Mouse (Mus musculus) cerebellum, adult 9-10 months (tissue): ENCODE measurements around the gene Gm10300.

ENCODE experiments used
- DNase-seq: peaks from one replicate; pipeline ENCODE4 v3.0.0; 2022

Gm10300 gene

DNA sequence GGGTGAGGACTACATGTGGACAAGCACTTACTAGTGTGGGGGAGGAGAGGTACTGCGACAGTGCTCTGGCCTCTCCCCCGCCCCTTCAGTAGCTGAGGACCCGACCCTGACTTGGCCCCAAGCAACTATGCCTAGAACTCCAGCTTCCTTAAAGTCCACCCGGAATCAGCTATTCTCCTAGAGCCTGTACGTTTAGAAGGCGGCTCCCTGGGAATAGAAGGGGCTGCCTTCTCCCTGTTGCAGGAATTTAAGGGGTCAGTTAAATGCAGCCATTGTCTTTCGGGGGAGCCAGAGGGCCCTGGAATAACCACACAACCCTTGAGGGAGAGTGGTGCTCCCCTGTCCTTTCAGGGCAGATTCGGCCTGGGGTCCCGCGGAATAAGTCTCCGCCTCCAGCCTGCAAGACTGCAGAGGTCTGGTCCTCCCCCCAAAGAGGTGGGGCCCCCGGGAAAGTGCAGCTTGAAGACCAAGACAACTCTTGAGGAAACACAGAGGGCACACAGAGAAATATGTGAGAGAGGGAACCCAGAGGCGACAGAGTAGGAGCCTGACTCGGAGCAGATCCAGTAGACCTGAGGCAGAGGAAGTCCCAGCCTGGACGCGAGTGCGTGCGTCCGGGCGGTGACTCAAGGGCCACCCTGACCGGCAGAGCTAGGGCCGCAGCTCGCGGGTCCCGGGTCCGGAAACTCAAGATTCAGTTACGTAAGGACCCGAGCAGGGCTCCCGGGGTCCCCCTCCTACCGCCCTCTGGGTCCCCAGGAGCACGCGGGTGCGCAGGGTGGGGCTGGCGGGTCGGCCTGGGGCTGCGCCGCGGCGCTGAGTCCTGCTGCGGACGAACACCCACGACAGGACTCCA, at the start of gene Gm10300:
TSS of gene Gm10300 (plus strand) at position 621 of the 856 bp plus-strand sequence.
- peak; percentile 63 for DNase-seq

DNA sequence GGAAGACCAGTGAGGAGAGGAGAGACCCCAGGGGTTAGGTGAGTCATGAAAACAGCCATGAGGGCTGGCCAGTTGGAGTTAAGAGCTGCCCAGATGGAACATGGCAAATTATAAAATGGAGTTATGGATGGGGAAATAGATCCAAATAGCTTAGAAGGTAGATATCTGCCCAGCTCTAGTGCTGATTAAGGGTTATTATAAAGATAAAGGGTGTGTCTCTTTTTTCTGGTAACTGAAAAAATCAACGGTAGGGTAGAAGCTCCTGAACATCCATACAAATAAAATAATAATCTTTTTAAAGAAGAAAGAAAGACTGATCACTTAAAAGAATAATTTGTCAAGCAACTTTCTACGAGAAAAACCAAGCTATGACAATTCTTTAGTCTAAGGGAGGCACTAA, 49.2 kb upstream of the Gm10300 start:
- no peak for DNase-seq

DNA sequence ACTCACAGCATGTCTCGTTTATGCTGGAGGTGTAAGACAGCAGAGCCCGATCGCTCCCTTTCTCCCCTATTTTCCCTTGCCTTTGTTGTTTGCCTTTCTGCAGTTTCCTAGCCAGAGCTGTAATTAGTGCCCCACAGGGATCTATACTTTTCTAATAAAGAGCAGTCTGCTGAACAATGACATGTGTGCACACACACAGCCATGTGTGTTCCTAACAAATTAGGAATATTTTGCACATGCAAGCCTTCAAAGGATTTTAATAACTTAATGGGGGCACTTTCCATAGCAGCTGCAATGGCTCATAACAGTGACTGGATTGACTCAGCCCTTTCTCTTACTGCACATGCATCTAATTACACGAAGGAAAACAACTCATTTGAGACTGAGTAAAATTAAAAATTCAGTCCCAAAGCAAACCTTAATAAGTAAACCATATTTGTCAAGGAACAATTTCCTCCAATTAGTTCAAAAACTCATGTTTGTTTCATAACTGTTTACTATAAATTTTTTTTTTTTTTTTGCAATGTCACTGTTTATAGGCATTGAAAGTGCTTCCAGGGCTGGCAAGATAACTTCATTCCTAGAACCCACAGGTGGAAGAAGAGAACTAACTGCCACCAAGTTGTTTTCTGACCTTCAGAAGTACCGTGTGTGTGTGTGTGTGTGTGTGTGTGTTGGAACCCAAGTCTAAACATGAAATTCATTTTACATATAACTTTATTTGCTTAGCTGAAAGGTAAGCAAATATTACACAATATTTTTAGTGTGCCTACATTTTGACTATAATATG, 48.6 kb upstream of the Gm10300 start:
- DNase-seq = no peak

DNA sequence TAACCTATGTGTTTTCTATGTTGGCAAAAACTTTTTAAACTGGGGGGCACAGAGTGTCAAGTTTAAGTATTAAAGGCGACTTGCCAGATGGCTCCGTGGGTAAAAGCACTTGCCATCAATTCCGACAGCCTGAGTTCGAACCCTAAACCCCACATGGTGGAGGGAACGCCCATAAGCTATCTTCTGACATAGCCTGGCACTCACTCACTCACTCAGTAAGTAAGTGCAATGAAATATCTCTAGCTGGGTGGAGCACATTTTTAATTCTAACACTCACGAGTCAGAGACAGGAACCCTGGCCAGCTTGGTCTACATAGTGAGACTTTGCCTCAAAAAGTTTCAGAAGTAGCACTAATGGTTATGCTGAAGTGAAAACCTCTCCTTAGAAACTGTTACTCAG, 47.3 kb upstream of the Gm10300 start:
- no peak for DNase-seq

DNA sequence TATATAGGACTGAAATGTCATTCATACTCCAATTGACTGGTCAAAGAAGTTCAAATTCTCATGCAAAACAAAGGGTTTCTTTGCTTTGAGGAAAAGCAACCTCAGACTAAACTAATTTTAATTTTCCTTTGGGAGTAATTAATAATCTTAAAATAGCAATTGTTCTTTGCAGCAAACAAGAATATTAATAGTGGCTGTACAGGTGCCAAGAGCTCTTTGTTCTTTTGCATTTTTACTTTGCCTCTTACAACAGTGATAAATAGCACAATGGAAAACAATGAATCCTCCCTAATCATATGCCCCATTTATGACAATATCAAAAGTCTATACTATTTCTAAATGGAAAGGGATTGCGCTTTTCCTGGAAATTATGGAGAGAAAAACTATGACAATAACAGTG, 46.7 kb upstream of the Gm10300 start:
- DNase-seq = no peak

DNA sequence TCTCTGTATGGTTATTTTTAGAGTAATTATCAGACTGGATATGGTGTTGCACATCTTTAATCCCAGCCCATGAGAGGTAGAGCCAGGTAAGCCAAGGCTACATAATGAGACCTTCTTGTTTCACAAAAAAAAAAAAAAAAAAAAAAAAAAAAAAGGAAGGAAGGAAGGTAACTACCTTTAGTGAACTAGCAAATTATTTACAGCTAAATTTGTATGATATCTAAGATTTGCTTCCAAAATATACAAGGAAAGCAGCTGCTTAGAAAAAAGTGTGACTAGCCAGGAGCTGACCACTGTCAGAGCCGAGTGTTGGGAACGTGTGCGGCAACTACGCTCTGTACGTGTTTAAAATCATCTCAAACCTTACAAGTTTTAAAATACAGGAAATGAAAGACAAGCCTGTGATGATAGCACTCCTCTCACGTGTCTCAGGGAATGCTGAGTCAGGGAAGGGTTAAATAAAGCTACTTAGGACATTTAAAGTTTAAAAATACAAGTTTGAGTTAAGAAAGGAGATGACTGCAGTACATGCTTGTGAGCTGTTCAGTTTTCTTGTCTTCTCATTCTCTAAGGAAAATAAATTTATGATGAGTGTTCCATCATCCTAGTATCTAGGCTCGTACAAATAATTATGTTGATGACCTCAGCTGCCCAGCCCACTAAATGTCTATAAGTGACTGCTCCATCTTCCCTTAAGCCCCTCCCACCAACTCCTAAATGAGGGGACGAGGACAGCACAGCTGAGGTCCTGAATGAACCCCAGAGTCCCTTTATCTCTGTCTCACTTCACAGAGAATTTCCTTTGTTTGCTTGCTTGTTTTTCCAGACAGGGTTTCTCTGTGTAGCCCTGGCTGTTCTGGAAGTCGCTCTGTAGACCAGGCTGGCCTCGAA, 44.4 kb upstream of the Gm10300 start:
- no peak for DNase-seq

DNA sequence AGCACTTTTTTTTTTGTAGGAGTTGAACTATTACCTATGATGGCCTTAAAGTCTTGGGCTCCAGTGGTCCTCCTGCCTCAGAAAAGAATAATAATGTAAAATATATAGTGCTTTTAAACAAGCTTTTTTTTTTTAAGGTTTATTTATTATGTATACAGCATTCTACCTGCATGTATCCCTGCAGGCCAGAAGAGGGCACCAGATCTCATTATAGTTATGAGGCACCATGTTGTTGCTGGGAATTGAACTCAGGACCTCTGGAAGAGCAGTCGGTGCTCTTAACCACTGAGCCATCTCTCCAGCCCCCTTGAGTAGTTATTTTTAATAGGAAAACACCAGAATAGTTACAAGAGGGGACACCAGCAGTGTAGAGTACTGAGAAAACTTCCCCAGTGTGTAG, 41.3 kb upstream of the Gm10300 start:
- no peak for DNase-seq

DNA sequence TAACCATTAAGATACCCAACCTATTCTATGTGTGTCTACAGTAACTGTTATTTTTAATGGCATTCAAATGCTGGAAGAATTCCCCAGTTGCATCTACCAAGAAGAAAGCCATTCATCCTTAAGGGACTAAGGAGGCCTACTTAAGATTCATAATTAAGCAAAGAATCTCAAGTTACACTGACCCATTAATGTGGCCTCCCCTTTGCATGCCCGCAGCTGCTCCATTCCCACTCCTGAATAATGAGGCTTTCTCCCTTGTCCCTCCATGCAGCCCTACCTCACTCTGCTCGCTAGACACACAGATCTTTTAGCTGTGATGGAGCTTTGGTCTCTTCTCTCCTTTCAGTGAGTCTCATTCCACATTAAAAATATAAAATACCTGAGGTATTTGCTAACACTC, 40.3 kb upstream of the Gm10300 start:
- no peak for DNase-seq

DNA sequence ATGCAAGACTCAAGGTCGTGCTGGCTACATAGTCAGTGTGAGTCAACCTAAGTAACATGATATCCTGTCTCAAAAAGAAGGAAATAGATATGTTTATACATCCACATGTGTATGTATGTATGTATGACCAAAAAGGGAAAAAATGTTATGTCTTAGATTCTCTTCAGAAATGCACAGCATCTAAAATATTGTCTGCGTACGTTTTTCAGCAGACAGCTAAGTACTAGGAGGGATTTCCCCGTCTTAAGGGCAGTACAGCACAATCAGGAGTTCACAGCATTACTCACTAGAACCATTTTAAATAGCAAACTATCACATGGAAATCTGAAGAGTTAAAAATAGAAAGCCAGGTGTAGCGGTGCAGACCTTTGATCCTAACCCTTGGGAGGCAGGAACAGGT, 37.4 kb upstream of the Gm10300 start:
- no peak for DNase-seq

DNA sequence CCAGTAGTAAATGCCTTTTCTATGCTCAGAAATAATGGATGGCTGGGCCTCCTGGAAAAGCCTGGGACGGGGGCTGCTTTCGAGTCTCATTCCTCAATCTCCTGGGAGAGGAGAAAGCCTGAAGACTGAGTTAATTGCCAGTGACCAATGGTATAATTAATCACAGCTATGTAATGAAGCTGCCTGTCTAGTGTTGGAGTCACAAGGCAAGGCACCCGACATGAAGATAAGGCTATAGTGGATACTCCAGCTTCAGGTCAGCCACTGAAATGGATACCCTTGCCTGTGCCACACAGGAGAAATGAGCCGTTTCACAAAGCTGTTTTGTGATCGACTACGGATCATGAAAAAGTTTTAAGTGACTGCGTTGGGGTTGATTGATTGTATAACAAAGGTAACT, 36.5 kb upstream of the Gm10300 start:
- no peak for DNase-seq

DNA sequence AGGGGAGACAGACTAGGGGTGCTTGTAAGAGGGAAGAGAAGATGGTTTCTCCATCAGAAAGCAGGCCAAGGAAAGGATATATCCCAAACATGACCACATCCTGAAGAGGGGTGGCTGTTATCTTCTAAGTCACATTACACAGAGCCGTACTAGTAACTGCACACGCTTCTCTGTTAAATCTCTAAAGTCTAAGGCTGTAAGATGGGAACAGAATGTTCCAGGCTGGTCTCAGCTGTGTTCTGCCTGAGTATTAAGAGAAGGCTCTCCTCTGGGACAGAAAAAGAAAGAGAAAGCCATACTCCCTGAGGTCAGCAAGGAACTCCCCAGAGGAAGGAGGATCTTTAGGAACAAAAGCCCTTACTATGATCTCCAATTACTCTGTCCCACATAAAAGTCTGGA, 35.7 kb upstream of the Gm10300 start:
- no peak for DNase-seq

DNA sequence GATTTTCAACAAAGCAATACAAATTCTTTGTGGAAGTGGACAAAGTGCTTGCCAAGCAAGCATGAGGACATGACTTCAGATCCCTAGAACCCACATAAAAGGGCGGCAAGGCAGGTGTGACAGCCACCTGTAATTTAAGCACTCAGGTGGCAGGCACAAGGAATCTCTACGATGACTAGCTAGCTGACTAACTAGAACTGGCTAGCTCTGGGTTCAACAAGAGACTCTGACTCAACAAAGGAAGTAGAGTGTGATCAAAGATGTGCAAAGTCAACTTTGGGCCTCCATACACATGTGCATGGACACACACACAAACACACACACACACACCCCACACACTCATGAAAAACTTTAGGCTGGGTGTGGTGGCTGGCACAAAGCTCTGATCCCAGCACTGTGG, 35.0 kb upstream of the Gm10300 start:
- no peak for DNase-seq

DNA sequence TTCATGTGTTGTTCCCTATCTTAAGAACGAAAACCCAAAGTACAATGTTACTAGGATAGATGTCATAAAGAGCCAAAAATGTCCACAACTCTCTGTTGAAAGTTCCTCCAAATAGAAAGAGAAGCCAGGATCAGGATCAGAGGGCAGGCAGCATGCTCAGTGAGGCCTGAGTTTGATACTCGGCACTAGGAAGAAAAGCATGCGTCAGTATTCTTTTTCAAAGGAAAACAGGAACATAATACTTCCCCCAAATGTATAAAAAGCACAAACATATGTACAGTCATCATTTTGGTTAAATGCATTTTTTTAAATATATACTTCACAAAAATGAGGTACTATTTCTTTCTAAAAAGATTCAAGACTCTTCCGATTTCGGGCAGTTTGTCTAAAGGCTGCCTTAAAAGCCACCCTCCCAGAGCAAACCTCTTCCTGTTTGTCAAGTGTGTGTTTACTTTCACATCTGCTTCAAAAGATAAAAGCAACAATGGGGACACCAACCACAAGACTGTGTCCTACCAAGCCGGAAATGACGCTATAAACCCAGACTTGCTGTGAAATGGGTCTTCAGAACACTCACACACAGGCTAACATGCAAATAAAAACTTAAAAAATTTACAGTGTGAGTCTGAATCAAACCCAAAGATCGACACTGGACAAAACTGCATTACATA, 34.4 kb upstream of the Gm10300 start:
- DNase-seq = no peak

DNA sequence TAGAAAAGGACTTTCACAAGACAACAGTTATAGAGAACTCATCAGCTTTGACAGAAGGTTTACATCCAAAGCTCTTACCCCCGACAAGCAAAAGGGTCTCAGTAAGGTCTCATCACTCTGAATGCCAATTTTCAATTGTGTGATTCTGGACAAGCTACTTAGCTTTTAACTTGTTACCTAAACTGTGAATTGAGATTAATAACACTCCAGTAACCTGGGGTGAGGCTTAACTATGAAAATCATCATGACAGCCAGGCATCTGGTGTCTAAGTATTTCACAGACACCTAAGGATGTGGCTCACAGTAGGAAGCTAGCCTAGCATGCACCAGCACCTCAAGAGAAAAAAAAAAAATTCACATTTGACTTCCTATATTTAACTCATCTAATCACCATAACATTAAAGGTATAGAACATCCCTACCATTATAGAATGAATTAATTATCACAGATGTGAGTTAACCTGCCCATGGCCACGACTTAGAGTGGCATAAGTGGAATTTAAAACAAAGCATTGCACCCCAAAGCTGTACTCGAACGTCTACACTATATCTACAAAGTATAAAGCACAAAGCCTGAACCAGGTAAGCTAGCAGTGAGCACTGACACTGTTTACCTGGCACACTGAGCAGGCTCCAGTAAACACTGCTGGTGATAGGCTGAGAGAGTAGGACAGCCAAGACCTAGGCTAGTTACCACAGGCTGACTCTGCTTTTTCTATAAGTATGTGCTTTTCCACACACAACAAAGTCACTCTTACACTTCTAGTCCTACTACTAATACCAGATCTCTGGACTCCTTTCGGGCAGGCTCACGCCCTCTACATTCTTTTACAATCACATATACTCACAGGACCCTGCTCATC, 32.8 kb upstream of the Gm10300 start:
- no peak for DNase-seq

DNA sequence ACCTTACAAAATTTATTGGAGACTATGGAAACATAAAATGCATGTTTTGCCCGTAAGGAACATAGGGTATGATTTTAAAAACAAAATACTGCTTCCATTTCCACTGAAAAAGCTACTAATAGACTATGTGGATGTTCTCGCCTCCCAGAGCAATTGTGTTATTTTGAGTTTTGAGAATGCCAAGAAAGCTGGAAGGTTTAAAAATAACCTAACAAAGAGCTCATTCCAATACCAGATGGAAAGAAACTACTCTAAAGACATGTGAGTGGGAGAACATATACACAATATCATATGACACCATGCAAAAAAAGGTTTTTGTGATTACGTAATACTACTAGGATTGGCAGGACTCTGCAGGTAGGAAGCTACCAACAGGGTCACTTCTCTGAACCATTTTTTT, 30.8 kb upstream of the Gm10300 start:
- DNase-seq = no peak

DNA sequence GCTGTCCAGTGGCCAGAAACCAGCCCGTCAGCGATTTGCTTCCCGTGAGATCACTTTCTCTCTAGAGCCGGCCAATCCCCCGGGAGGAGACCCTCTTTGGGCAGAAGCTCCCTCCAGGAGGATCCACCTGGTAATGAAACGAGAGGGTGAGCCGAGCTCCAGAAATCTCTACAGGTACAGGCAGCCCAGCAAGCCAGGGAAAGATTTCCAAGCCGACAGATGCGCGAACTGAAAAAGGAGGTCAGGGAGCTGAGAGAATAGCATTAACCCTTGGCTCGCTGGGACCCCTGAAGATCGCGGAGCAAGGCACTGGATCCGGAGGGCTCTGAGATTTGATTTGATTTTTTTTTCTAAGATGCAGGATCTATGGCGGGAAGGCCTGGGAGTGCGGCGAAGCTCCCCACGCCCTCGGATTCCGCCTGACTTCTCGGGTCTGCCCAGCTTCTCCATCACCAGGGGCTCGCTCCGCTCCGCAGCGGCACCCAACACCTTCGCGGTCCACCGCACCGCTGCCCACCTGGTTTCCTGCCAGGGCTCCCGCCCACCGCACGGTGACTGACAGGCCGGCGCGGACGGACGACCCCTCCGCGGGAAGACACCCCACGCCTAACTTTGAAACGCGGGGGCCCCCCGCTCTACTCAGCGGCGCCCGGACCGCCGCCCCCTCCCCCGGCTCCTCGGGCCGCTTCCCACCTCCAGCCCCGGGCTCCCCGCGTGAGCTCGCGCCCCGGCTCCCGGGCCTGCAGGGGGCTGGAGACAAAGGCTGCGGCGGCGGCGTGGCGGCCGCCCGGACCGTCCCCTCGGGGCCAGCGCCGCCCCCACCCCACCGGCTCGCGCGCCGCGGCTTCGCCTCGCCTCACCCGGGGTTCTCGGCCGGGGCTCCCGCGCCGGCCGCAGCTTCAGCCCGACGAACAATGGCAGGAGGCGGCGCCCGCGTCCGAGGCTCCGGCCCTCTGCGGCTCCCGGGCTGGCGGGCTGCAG, 26.2 kb upstream of the Gm10300 start:
- peak; percentile 89 for DNase-seq

DNA sequence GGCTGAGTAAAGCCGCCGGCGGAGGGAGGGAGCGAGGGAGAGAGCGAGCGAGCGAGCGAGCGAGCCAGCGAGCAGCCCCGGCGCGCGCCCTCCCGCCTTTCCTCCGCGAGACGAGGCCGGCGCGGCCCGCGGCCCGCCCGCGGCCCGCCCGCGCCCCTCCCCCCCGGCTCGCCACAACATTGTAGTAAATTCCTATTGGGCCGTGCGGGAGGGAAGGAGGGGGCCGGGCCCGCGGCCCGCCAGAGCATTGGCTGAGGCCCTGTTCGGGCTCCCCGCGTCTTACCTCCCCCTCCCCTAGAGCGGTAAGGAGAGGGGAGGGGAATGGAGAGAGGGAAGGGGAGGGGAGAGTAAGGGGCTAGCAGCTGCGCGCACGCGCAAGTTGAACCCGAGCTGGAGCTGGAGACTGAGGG, 25.5 kb upstream of the Gm10300 start:
- peak; percentile 93 for DNase-seq

DNA sequence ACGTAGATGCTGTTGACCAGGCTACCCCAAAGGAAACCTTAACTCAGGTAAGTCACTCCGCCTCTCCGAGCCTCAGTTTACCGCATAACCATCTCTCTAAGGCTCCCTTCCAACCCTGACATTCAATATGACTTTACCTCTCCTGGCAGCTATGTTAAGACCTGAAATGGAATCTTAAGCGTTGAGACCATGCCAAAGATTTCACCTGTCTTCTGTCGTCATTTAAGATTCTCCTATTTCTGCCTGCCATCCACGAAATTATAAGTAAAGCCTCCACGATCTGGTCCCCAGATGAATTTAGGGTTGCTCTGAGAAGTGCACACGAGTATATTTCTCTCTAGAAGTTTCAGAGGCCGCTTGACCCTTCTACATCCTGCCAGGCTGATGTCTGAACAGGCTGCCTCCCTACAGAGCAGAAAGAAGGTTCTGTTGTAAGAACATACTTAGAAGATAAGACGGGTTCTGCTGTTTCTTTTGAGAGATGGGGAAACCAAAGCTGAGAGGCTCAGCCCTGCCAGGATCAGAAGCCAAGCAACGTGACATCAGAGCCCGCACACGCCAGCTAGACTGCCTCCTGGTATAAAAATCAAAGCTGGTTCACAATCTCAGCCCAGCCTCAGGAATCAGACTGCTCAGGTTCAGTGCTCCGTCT, 24.8 kb upstream of the Gm10300 start:
- peak; percentile 76 for DNase-seq

DNA sequence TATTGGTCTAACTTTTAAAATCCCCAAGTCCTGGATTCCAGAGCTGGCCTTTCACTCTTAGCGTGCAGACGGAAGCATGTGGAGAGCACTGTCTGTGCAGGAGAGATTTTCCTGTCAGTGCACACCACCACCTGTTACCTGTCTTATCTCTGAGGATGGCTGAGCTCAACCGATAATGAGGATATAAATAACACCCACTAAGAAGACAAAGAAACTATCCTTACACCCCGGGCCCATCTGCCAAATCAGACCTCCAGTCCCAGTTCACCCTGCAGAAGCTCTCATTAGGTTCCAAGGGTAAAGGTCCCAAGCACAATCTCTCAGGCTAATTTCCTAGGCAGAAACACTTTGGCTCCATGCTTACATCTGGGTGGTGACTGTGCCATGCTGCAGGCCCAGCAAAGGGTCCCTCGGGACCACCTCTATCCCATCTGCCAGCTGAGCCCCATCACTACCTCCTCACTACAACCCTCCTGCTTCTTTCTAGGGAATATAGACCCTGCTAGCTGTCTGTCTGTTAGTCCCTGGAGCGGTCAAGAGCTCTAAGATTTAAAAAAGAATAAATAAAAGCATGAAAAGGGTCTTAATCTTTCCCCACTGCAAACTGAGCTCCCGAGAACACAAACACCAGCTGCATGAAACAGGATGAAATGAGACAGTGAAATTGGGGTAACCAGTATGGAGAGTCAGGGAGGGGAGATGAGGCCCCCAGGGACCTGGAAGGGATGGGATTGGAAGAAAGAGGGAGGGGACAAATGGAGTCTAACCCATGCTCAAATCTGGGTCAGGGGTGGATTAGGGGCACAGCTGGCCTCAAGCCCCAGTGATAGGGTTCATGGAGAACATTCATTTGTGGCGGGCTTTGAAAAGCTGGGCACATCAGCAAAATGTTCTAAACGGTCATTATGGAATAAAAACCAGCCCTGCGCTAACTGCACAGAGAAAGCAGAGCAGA, 22.9 kb upstream of the Gm10300 start:
- DNase-seq = no peak
